Mouse (Mus musculus) lung, embryonic 16.5 days (tissue): ENCODE measurements around the gene Cfap298. TPM values are rescaled to one million over a fixed set of nuclear protein-coding genes. Genes with fewer than 3 reads are reported as not detected.

Experiments used
- ATAC-seq: fragments of 200-750 bp; cut with Nextera tagmentation; 2 replicates; pipeline ENCODE4 v1.8.0; 2017; ENCODE audit warnings: low read depth, mild to moderate bottlenecking, moderate library complexity
- H3K27ac ChIP-seq: fragments of 300-500 bp; sonication (generic); 2 replicates; pipeline ENCODE4 v1.5.1; 2014; ENCODE audit warnings: mild to moderate bottlenecking, control low read depth, low read length
- H3K27me3 ChIP-seq: fragments of 300-500 bp; sonication (generic); 2 replicates; pipeline ENCODE4 v1.6.1; 2014; ENCODE audit warnings: low read depth, low read length, mixed read lengths; ENCODE audit not compliant: control insufficient read depth, insufficient read depth
- H3K36me3 ChIP-seq: fragments of 300-500 bp; sonication (generic); 2 replicates; pipeline ENCODE4 v1.6.1; 2014; ENCODE audit warnings: low read length; ENCODE audit not compliant: control insufficient read depth, insufficient read depth
- H3K4me1 ChIP-seq: fragments of 300-500 bp; sonication (generic); replicated peaks from 2 replicates; pipeline ENCODE4 v1.6.1; 2014; ENCODE audit warnings: low read length, mixed read lengths; ENCODE audit not compliant: control insufficient read depth, insufficient read depth
- H3K4me2 ChIP-seq: fragments of 300-500 bp; sonication (generic); 2 replicates; pipeline ENCODE4 v1.6.1; 2014; ENCODE audit warnings: low read depth, low read length, control low read depth
- H3K4me3 ChIP-seq: fragments of 300-500 bp; sonication (generic); 2 replicates; pipeline ENCODE4 v1.5.1; 2014; ENCODE audit warnings: mild to moderate bottlenecking, low read length, control low read depth
- H3K9ac ChIP-seq: fragments of 300-500 bp; sonication (generic); 2 replicates; pipeline ENCODE4 v1.6.1; 2014; ENCODE audit warnings: low read length, control low read depth
- H3K9me3 ChIP-seq: fragments of 300-500 bp; sonication (generic); 2 replicates; pipeline ENCODE4 v1.6.1; 2016; ENCODE audit warnings: low read length; ENCODE audit not compliant: control insufficient read depth
- WGBS: fragments of 180-500 bp; shearing (Covaris S2); extraction: QIAGEN DNeasy Blood & Tissue Kit; methylation state at CpG from one replicate; pipeline ENCODE4 v1.1.7; 2014; 5-methylcytosine and 5-hydroxymethylcytosine counted together
- microRNA-seq: library from miRNA; unstranded; fragments of <30 nt; microRNA quantifications from one replicate; pipeline ENCODE4, GENCODE M21; 2016
- polyA plus RNA-seq: library from polyadenylated mRNA; unstranded; fragments of >200 nt; fragmentation: Nextera tagmentation; extraction: Ambion mirVana; gene quantifications from 2 replicates; pipeline ENCODE4 v1.2.1, GENCODE M21; 2015

Cfap298 gene
- polyA plus RNA-seq, 1 experiment from 2014 or later = 57.2 TPM

- Histone ChIP-seq H3K27ac (no peak overlapping the region), H3K9me3 (no peaks in the 10 kb centered on the region), H3K36me3 (no peaks in the 10 kb centered on the region), H3K4me2 (no peak overlapping the region), H3K27me3 (no peaks in the 10 kb centered on the region), H3K4me1 (peaks cover 9% of the 10 kb centered on the region), H3K4me3 (no peak overlapping the region), H3K9ac (no peak overlapping the region)
- 84% methylated on average over 3 of the region's 3 CpGs for WGBS
- no peak for ATAC-seq
Observed at GRCm38 (mm10) chr16:90878135-90878860, 56.6 kb downstream of the Cfap298 start.

Small RNAs within 50 kb of the gene (microRNA-seq; reads per million reads assigned to microRNA genes)
- gene Gm22933 = not detected

Other genes with a start within 250 kb of the Cfap298 start
- gene Mis18a, start 207.7 kb downstream of the Cfap298 start, polyA plus RNA-seq = 72.2 and 82.1 TPM in 2 replicates
- gene Mrap, start 196.9 kb downstream of the Cfap298 start, polyA plus RNA-seq = 4.6 and 5.1 TPM in 2 replicates
- gene Urb1, start 124.7 kb downstream of the Cfap298 start, polyA plus RNA-seq = 6.9 and 8.1 TPM in 2 replicates
- gene Eva1c, start 108.4 kb downstream of the Cfap298 start, polyA plus RNA-seq = 3.8 and 4.6 TPM in 2 replicates
- 14.7 and 15.6 TPM in 2 replicates for gene Synj1, start 76.2 kb upstream of the Cfap298 start, polyA plus RNA-seq
- gene Paxbp1, start 109.4 kb upstream of the Cfap298 start, polyA plus RNA-seq = 43.1 and 45.8 TPM in 2 replicates
- gene 4932438H23Rik, start 160.0 kb upstream of the Cfap298 start, polyA plus RNA-seq = 0.13 and 0.19 TPM in 2 replicates